Mouse (Mus musculus) hindbrain, embryonic 10.5 days (tissue): ENCODE results near the gene Tmem202. TPM values are rescaled to one million over a fixed set of nuclear protein-coding genes. Genes with fewer than 3 reads are reported as not detected.

Experiments
- DNase-seq: peaks from one replicate; pipeline ENCODE4 v3.0.0-alpha.2; 2017; ENCODE audit warnings: low spot score
- H3K27ac ChIP-seq: fragments of 300-500 bp; sonication (generic); 2 replicates; pipeline ENCODE4 v1.5.1; 2016; ENCODE audit warnings: mild to moderate bottlenecking, moderate library complexity
- H3K27me3 ChIP-seq: fragments of 300-500 bp; sonication (generic); 2 replicates; pipeline ENCODE4 v1.6.1; 2016; ENCODE audit warnings: mild to moderate bottlenecking; ENCODE audit not compliant: poor library complexity, insufficient read depth, severe bottlenecking
- H3K36me3 ChIP-seq: fragments of 300-500 bp; sonication (generic); 2 replicates; pipeline ENCODE4 v1.6.1; 2016; ENCODE audit warnings: mild to moderate bottlenecking, moderate library complexity
- H3K4me1 ChIP-seq: fragments of 300-500 bp; sonication (generic); replicated peaks from 2 replicates; pipeline ENCODE4 v1.6.1; 2016; ENCODE audit warnings: mild to moderate bottlenecking
- H3K4me3 ChIP-seq: fragments of 300-500 bp; sonication (generic); 2 replicates; pipeline ENCODE4 v1.5.1; 2016; ENCODE audit warnings: mild to moderate bottlenecking, moderate library complexity
- H3K9me3 ChIP-seq: fragments of 300-500 bp; sonication (generic); 2 replicates; pipeline ENCODE4 v1.6.1; 2016; ENCODE audit warnings: mild to moderate bottlenecking, moderate library complexity
- WGBS: fragments of 180-500 bp; shearing (Covaris S2); methylation state at CpG from one replicate; pipeline ENCODE4 v1.1.7; 2016; 5-methylcytosine and 5-hydroxymethylcytosine counted together
- polyA plus RNA-seq: library from polyadenylated mRNA; unstranded; fragments of >200 nt; fragmentation: Nextera tagmentation; extraction: Ambion mirVana; gene quantifications from 2 replicates; pipeline ENCODE4 v1.2.1, GENCODE M21; 2016

Tmem202 gene
- polyA plus RNA-seq, 1 experiment from 2014 or later: not detected

- no peak for DNase-seq
- H3K27me3 ChIP-seq: no peaks in the 10 kb centered on the region
- H3K36me3 ChIP-seq: peaks cover 43% of the 10 kb centered on the region
- WGBS: 79% methylated on average over 3 of the region's 3 CpGs
- H3K9me3 ChIP-seq: no peaks in the 10 kb centered on the region
- H3K4me3 ChIP-seq: no peak overlapping the region
- H3K4me1 ChIP-seq: no peaks in the 10 kb centered on the region; the same call in 1 of the 2 replicates
- no peak overlapping the region for H3K27ac ChIP-seq
Observed at GRCm38 (mm10) chr9:59551620-59552031, 12.0 kb upstream of the Tmem202 start.

DNA sequence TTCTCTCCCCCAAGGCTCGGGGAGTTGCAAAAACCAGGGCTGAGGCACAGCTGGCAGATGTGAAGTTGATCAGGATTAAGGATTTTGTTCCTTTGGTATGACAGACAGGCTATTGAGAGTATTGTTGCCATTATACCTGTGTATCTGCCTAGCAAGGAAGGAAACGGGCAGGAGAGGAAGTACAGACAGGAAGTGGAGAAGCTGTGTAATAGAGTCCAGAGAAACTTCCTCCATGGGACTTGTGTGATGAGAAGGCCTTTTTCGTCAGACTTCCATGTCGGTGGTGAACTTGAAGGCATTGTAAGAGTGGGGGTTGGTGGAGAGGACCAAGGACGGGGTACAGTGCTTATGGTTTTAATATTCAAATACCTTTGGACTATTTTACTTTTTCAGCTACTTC lies 11.4 kb upstream of the Tmem202 start:
- Histone ChIP-seq H3K9me3 (no peaks in the 10 kb centered on the region), H3K27ac (no peak overlapping the region), H3K4me3 (no peak overlapping the region), H3K4me1 (no peaks in the 10 kb centered on the region; the same call in 1 of the 2 replicates), H3K36me3 (peaks cover 39% of the 10 kb centered on the region), H3K27me3 (no peaks in the 10 kb centered on the region)
- 83% methylated on average over 5 of the region's 5 CpGs for WGBS
- no peak for DNase-seq

DNA sequence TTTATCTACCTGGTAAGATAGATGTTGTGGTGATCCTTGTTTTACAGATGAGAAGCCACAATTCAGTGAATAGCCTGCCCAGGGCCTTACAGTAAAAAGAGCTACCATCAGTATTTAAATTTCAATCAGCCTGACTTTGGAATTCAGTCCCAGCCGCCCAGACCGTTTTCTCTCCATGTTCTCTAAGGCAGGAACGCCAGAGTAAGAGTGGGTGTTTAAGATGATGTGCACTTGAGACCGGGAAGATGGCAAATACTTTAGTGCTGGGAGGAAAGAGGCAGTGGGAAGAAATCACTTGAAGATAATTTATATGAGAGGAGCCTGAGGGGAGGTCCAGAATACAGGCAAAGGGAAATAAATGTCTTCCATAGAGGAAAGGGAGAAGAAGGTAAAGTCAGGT lies 10.4 kb upstream of the Tmem202 start:
- no peak overlapping the region for H3K4me3 ChIP-seq
- 90% methylated on average over 4 of the region's 4 CpGs for WGBS
- DNase-seq: no peak
- no peaks in the 10 kb centered on the region; the same call in 1 of the 2 replicates for H3K4me1 ChIP-seq
- H3K36me3 ChIP-seq: peaks cover 33% of the 10 kb centered on the region
- no peaks in the 10 kb centered on the region for H3K27me3 ChIP-seq
- no peak overlapping the region for H3K27ac ChIP-seq
- no peaks in the 10 kb centered on the region for H3K9me3 ChIP-seq

GRCm38 (mm10) chr9:59548961-59549487 lies 9.4 kb upstream of the Tmem202 start:
- Histone ChIP-seq H3K4me1 (no peaks in the 10 kb centered on the region; the same call in 1 of the 2 replicates), H3K36me3 (peaks cover 24% of the 10 kb centered on the region), H3K4me3 (no peak overlapping the region), H3K27me3 (no peaks in the 10 kb centered on the region), H3K9me3 (no peaks in the 10 kb centered on the region), H3K27ac (no peak overlapping the region)
- DNase-seq: no peak
- WGBS: 63% methylated on average over 2 of the region's 2 CpGs

DNA sequence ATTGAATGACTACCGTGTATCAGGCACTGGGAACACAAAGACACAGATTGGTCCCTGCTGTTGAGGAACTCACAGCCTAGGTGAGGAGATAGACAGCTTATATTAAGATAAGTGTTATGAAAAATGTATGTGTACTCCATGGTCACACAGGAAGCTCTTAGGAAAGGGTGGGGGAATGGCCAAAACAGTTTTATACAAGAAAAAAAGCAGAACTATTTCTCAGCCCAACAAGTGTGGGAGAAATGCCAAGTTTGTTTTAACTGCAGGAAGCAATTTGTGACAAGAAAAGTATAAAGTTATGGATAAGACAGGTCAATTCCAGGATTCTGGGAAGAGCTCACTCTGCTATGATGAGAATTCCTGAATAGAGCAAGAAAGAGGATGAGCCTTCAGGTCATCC lies 8.2 kb upstream of the Tmem202 start:
- Histone ChIP-seq H3K4me1 (no peaks in the 10 kb centered on the region; the same call in 1 of the 2 replicates), H3K36me3 (peaks cover 20% of the 10 kb centered on the region), H3K4me3 (no peak overlapping the region), H3K27me3 (no peaks in the 10 kb centered on the region), H3K9me3 (no peaks in the 10 kb centered on the region), H3K27ac (no peak overlapping the region)
- 87% methylated on average over 1 of the region's 1 CpGs for WGBS
- no peak for DNase-seq

DNA sequence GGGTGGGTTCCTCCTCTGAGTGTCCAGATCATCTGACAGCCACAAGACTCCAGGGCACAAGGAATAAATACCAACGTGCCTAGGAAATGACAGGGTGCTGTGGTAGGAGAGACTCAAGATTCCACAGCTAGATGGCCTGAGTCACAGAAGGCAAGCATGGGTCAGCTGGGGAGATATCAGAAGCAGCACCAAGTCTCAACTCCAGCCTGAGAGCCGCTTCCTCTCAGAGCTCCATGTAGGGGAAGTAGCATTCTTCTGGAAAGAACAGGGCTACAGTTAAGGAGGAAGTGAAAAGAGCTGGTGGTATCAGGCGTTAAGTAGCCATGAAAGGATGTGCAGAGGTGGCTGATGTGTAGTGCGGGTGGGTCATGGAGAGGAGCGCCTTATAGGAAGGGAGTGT lies 5.1 kb upstream of the Tmem202 start:
- Histone ChIP-seq H3K36me3 (peaks cover 11% of the 10 kb centered on the region; the same call in 1 of the 2 replicates), H3K27ac (no peak overlapping the region), H3K4me1 (peaks cover 12% of the 10 kb centered on the region), H3K4me3 (no peak overlapping the region), H3K27me3 (no peaks in the 10 kb centered on the region), H3K9me3 (no peaks in the 10 kb centered on the region)
- 88% methylated on average over 5 of the region's 5 CpGs for WGBS
- no peak for DNase-seq

- Histone ChIP-seq H3K27me3 (no peaks in the 10 kb centered on the region), H3K4me1 (peaks cover 14% of the 10 kb centered on the region), H3K9me3 (no peaks in the 10 kb centered on the region), H3K27ac (no peak overlapping the region), H3K4me3 (no peak overlapping the region), H3K36me3 (peaks cover 7% of the 10 kb centered on the region; the same call in 1 of the 2 replicates)
- DNase-seq: no peak
Observed at GRCm38 (mm10) chr9:59542766-59543324, 3.2 kb upstream of the Tmem202 start.

- no peaks in the 10 kb centered on the region for H3K27me3 ChIP-seq
- DNase-seq: no peak
- no peaks in the 10 kb centered on the region for H3K9me3 ChIP-seq
- no peak overlapping the region for H3K4me3 ChIP-seq
- peaks cover 14% of the 10 kb centered on the region for H3K4me1 ChIP-seq
- H3K27ac ChIP-seq: no peak overlapping the region
- H3K36me3 ChIP-seq: peaks cover under 1% of the 10 kb centered on the region; the same call in 1 of the 2 replicates
- 94% methylated on average over 6 of the region's 6 CpGs for WGBS
Observed at GRCm38 (mm10) chr9:59541617-59542016, 2.0 kb upstream of the Tmem202 start.

- no peak overlapping the region for H3K27ac ChIP-seq
Observed at GRCm38 (mm10) chr9:59537651-59538050, 2.0 kb downstream of the Tmem202 start.

DNA sequence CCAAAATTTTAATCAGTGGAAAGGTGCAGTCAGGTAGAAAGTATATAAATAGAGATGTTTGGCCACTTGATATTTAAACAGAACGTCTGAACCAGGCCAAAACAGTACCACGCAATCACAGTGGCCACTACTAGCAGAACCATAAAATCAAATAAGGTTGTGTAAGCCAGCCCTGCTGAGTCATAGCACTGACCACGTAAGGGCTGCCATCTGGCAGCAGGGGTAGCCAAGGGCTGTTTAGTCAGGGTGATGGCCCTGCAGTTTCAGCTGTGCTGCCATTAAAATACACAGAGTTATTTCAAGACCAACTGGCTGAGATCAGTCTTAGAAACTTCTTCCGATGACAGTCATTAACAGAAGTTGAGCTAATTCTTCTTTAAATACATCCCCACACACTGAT lies 5.8 kb downstream of the Tmem202 start:
- Histone ChIP-seq H3K27ac (no peak overlapping the region), H3K4me1 (no peaks in the 10 kb centered on the region), H3K27me3 (no peaks in the 10 kb centered on the region), H3K36me3 (no peaks in the 10 kb centered on the region), H3K9me3 (no peaks in the 10 kb centered on the region), H3K4me3 (no peak overlapping the region)
- WGBS: 83% methylated on average over 4 of the region's 4 CpGs
- DNase-seq: no peak

More at GRCm38 (mm10) chr9:59537651-59538050, 2.0 kb downstream of the Tmem202 start:
- Histone ChIP-seq H3K4me1 (peaks cover 14% of the 10 kb centered on the region), H3K4me3 (no peak overlapping the region), H3K27me3 (no peaks in the 10 kb centered on the region), H3K9me3 (no peaks in the 10 kb centered on the region), H3K36me3 (no peaks in the 10 kb centered on the region)
- DNase-seq: no peak
- 85% methylated on average over 3 of the region's 3 CpGs for WGBS

DNA sequence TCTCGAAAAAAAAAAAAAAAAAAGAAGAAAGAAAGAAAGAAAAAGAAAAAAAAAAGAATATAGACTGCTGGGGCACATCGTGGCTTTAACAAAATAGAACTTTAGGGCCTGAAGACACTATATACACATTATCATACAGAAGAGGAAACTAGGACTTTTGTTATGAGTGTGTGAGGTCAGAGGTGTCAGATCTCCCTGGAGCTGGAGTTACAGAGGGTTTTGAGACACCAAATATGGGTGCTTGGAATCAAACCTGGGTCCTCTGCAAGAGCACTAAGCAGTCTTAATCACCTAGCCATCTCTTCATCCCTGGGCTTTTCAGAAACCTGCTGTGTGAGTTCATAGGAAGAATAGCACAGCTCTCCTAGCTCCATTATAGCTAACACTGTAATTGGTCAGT lies 6.2 kb downstream of the Tmem202 start:
- DNase-seq: no peak

GRCm38 (mm10) chr9:59531645-59532044 lies 8.0 kb downstream of the Tmem202 start:
- no peaks in the 10 kb centered on the region for H3K36me3 ChIP-seq
- H3K4me1 ChIP-seq: no peaks in the 10 kb centered on the region
- H3K27me3 ChIP-seq: no peaks in the 10 kb centered on the region
- DNase-seq: no peak
- 32% methylated on average over 5 of the region's 5 CpGs for WGBS
- H3K9me3 ChIP-seq: no peaks in the 10 kb centered on the region
- no peak overlapping the region for H3K27ac ChIP-seq
- H3K4me3 ChIP-seq: no peak overlapping the region

More for the DNA sequence above, 6.2 kb downstream of the Tmem202 start:
- Histone ChIP-seq H3K27me3 (no peaks in the 10 kb centered on the region), H3K27ac (no peak overlapping the region), H3K36me3 (no peaks in the 10 kb centered on the region), H3K4me3 (no peak overlapping the region), H3K9me3 (no peaks in the 10 kb centered on the region), H3K4me1 (no peaks in the 10 kb centered on the region)
- 78% methylated on average over 2 of the region's 2 CpGs for WGBS

DNA sequence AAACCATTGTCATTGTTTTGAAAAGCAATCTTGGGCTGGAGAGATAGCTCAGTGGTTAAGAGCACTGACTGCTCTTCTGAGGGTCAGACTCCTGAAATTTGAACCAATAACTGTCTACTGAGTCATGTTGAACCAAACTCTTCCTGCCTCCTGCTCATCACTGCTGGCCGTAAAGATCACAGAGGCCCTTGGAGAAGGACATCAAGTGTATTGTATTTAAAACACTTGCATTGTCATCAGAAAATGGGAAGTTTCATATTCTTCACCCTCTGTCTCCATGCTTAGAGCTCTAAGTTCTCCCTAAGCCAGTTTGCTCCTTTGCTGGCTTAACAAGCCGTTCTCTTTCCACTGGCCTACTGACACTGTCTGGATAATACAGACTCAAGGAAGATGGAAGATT lies 11.4 kb downstream of the Tmem202 start:
- Histone ChIP-seq H3K36me3 (no peaks in the 10 kb centered on the region), H3K4me3 (no peak overlapping the region), H3K4me1 (no peaks in the 10 kb centered on the region), H3K27ac (no peak overlapping the region), H3K9me3 (no peaks in the 10 kb centered on the region), H3K27me3 (no peaks in the 10 kb centered on the region)
- no peak for DNase-seq
- WGBS: 92% methylated on average over 2 of the region's 2 CpGs
